Mouse (Mus musculus) liver, adult (tissue): ENCODE measurements around the gene AC153137.1.

Source experiments
- GATA4 ChIP-seq: IDR thresholded peaks from 2 replicates; pipeline ENCODE4 v1.6.1; 2014; ENCODE audit warnings: mild to moderate bottlenecking, low read length; ENCODE audit not compliant: insufficient replicate concordance

AC153137.1 gene

GRCm38 (mm10) chr1:30930823-30931222 is 46.9 kb downstream of the AC153137.1 start:
- TF ChIP-seq GATA4: no peak

GRCm38 (mm10) chr1:30930194-30930593 is 47.6 kb downstream of the AC153137.1 start:
- no peak for TF ChIP-seq GATA4
